Comparison of ENCODE assay signal across 35 mouse cellular contexts in the genomic region with DNA sequence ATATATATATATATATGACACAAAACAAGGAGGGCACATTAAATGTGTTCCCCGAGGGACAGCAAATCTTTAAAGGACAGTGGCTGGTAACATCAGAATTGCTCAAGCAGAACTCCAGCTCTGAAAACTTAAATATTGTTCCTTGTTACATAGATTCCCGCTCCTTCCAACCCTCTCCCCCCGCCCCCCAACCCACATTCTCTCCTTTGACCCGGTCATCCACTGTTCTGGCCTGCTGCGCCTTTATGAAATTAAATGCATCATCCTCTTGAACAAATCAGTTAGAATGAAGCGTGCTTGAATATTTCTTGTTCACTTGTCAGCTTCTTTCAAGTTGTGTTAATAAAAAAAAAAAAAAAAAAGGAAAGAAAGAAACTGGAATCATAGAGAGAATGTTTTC. TPM values are rescaled to one million over a fixed set of nuclear protein-coding genes. Genes with fewer than 3 reads are reported as not detected.
"Had no signal": no experiment of that assay in that cellular context is flagged by ENCODE, and none has a peak within 500 bp of the region (broad histone marks: within the 10 kb centered on the region; RNA-seq: fewer than 3 reads in every experiment).

No protein-coding gene starts in this region.

- H3K9me3 ChIP-seq: limb, embryonic 10.5 days; limb, embryonic 12.5 days; limb, embryonic 13.5 days; limb, embryonic 15.5 days; liver, embryonic 12.5 days; liver, embryonic 13.5 days; liver, embryonic 15.5 days; lung, embryonic 15.5 days; megakaryocyte, embryonic 14.5 days; midbrain, embryonic 12.5 days; midbrain, embryonic 13.5 days; midbrain, embryonic 15.5 days had no signal

- H3K4me1 ChIP-seq: limb, embryonic 10.5 days; limb, embryonic 12.5 days; limb, embryonic 15.5 days; liver, embryonic 12.5 days; liver, embryonic 13.5 days; liver, embryonic 15.5 days; lung, embryonic 15.5 days; megakaryocyte, embryonic 14.5 days had no signal

- H3K4me3 ChIP-seq: left cerebral cortex, adult 2 months; limb, embryonic 10.5 days; limb, embryonic 12.5 days; limb, embryonic 13.5 days; limb, embryonic 15.5 days; liver, embryonic 12.5 days; liver, embryonic 13.5 days; liver, embryonic 15.5 days; lung, embryonic 15.5 days; megakaryocyte, embryonic 14.5 days; midbrain, embryonic 12.5 days; midbrain, embryonic 13.5 days; midbrain, embryonic 15.5 days; myocyte had no signal

- H3K36me3 ChIP-seq: limb, embryonic 10.5 days; limb, embryonic 12.5 days; limb, embryonic 13.5 days; limb, embryonic 15.5 days; liver, embryonic 12.5 days; liver, embryonic 13.5 days; liver, embryonic 15.5 days; lung, embryonic 15.5 days; midbrain, embryonic 12.5 days; midbrain, embryonic 13.5 days; midbrain, embryonic 15.5 days had no signal

- H3K4me2 ChIP-seq: limb, embryonic 12.5 days; limb, embryonic 13.5 days; limb, embryonic 15.5 days; liver, embryonic 11.5 days; liver, embryonic 12.5 days; liver, embryonic 13.5 days; liver, embryonic 15.5 days; lung, embryonic 14.5 days; lung, embryonic 15.5 days; midbrain, embryonic 12.5 days; midbrain, embryonic 13.5 days; midbrain, embryonic 15.5 days had no signal

- H3K27ac ChIP-seq: left cerebral cortex, adult 2 months; limb, embryonic 10.5 days; limb, embryonic 12.5 days; limb, embryonic 13.5 days; limb, embryonic 15.5 days; liver, embryonic 12.5 days; liver, embryonic 13.5 days; liver, embryonic 14.5 days; liver, embryonic 15.5 days; lung, embryonic 15.5 days; macrophage; midbrain, embryonic 12.5 days; midbrain, embryonic 13.5 days; midbrain, embryonic 15.5 days had no signal

- H3K9ac ChIP-seq: limb, embryonic 12.5 days; limb, embryonic 13.5 days; limb, embryonic 15.5 days; liver, embryonic 12.5 days; liver, embryonic 13.5 days; liver, embryonic 14.5 days; liver, embryonic 15.5 days; liver, postnatal 0 days; lung, embryonic 14.5 days; lung, embryonic 15.5 days; midbrain, embryonic 12.5 days; midbrain, embryonic 13.5 days; midbrain, embryonic 15.5 days had no signal

- H3K27me3 ChIP-seq: limb, embryonic 12.5 days; limb, embryonic 13.5 days; limb, embryonic 15.5 days; liver, embryonic 12.5 days; liver, embryonic 13.5 days; liver, embryonic 15.5 days; lung, embryonic 15.5 days; megakaryocyte, embryonic 14.5 days; midbrain, embryonic 12.5 days; midbrain, embryonic 13.5 days; midbrain, embryonic 15.5 days had no signal

- ATAC-seq: liver, embryonic 12.5 days; liver, postnatal 0 days; lung, postnatal 0 days; midbrain, embryonic 13.5 days; midbrain, embryonic 15.5 days; midbrain, embryonic 16.5 days had no signal

- DNase-seq: left cerebral cortex, postnatal 4 days; liver; liver, embryonic 13.5 days; liver, postnatal 0 days; lung, adult 18-20 months; lung, adult 2 months; lung, embryonic 14.5 days; lung, postnatal 10 days; lung, postnatal 14 days; lung, postnatal 36 days; lung, postnatal 4 days; midbrain, embryonic 14.5 days had no signal

RNA-seq across cellular contexts. Expression of gene Cadm2, which starts 15.0 kb away (rescaled TPM):
- total RNA-seq: megakaryocyte progenitor cell, adult 5-6 weeks; megakaryocyte, adult 5-6 weeks; megakaryocyte-erythroid progenitor cell, adult 5-6 weeks; monocyte, adult 5-6 weeks had no signal
- polyA plus RNA-seq: liver, embryonic 15.5 days; liver, embryonic 16.5 days; liver, postnatal 0 days; macrophage had no signal
